ENCODE assay signal across 18 mouse cellular contexts in genomic region chr8:84653092-84653631, GRCm38 (mm10). TPM values are rescaled to one million over a fixed set of nuclear protein-coding genes. Genes with fewer than 3 reads are reported as not detected.
DNase-seq lines count a peak whose midpoint lies in the region; ATAC-seq lines count a peak whose summit lies in the region.
"Had no signal": no experiment of that assay in that cellular context is flagged by ENCODE, and none has a peak within 500 bp of the region (broad histone marks: within the 10 kb centered on the region; RNA-seq: fewer than 3 reads in every experiment).

No protein-coding gene starts in this region.

- H3K27ac ChIP-seq in heart, embryonic 10.5 days: peak overlapping the region; percentile 13; the same call in 1 of the 2 replicates
- peak overlapping the region; percentile 66; the same call in 1 of the 2 replicates for H3K27ac ChIP-seq in kidney, embryonic 15.5 days
- H3K27ac ChIP-seq: forebrain, embryonic 12.5 days; midbrain, embryonic 12.5 days had no signal

- H3K4me1 ChIP-seq in heart, embryonic 10.5 days: peaks cover 56% of the 10 kb centered on the region
- peaks cover 43% of the 10 kb centered on the region for H3K4me1 ChIP-seq in kidney, embryonic 15.5 days

- no peak for ATAC-seq in kidney, embryonic 15.5 days (replicated peaks; ENCODE audit: low FRiP score)

- no peak overlapping the region for H3K4me2 ChIP-seq in kidney, embryonic 15.5 days
- H3K4me2 ChIP-seq: forebrain, embryonic 12.5 days; hindbrain, embryonic 12.5 days; midbrain, embryonic 12.5 days had no signal

- no peaks in the 10 kb centered on the region for H3K27me3 ChIP-seq in heart, embryonic 10.5 days (ENCODE audit: insufficient read depth, poor library complexity, severe bottlenecking)
- no peaks in the 10 kb centered on the region for H3K27me3 ChIP-seq in kidney, embryonic 15.5 days
- H3K27me3 ChIP-seq: hindbrain, embryonic 12.5 days had no signal

- DNase-seq in heart, embryonic 10.5 days (ENCODE audit: low spot score): no peak
- no peak for DNase-seq in heart, adult 8-10 months (ENCODE audit: low spot score)
- DNase-seq in kidney, postnatal 25 days: no peak
- DNase-seq in testis, postnatal 10 days (ENCODE audit: low spot score): peak; percentile 35
- no peak for DNase-seq in testis, postnatal 14 days (ENCODE audit: low spot score)
- no peak for DNase-seq in left cerebral cortex, adult 11 months (ENCODE audit: low spot score)
- DNase-seq in layer of hippocampus, adult 18-20 months (ENCODE audit: low spot score in 2 of 2): no peak
- DNase-seq: adrenal gland, postnatal 25 days; cerebellum, postnatal 10 days; gastrocnemius, postnatal 10 days; kidney, adult 11 months; lung, postnatal 4 days; right cerebral cortex, postnatal 14 days; thymus, adult 2 months had no signal

- H3K9me3 ChIP-seq in heart, embryonic 10.5 days: no peaks in the 10 kb centered on the region
- H3K9me3 ChIP-seq in kidney, embryonic 15.5 days (replicated peaks): no peaks in the 10 kb centered on the region
- H3K9me3 ChIP-seq: forebrain, embryonic 12.5 days; hindbrain, embryonic 12.5 days; midbrain, embryonic 12.5 days had no signal

- no peaks in the 10 kb centered on the region for H3K36me3 ChIP-seq in heart, embryonic 10.5 days
- H3K36me3 ChIP-seq in kidney, embryonic 15.5 days: no peaks in the 10 kb centered on the region
- H3K36me3 ChIP-seq: forebrain, embryonic 12.5 days; hindbrain, embryonic 12.5 days; midbrain, embryonic 12.5 days had no signal

- 56% methylated on average over 9 of the region's 9 CpGs for WGBS in heart, embryonic 10.5 days
- WGBS in kidney, embryonic 15.5 days: 40% methylated on average over 9 of the region's 9 CpGs

- no peak overlapping the region for H3K9ac ChIP-seq in kidney, embryonic 15.5 days
- H3K9ac ChIP-seq: forebrain, embryonic 12.5 days; hindbrain, embryonic 12.5 days; midbrain, embryonic 12.5 days had no signal

- H3K4me3 ChIP-seq in heart, embryonic 10.5 days: peak overlapping the region; percentile 17; the same call in 1 of the 2 replicates
- no peak overlapping the region for H3K4me3 ChIP-seq in kidney, embryonic 15.5 days (replicated peaks)
- H3K4me3 ChIP-seq: forebrain, embryonic 12.5 days; hindbrain, embryonic 12.5 days; midbrain, embryonic 12.5 days had no signal

RNA-seq across cellular contexts. Expression of gene Ier2, which starts 9.5 kb away (rescaled TPM):
- 71.6 and 103 TPM in 2 replicates for polyA plus RNA-seq in heart, embryonic 10.5 days (2016; fragmentation: Nextera tagmentation; extraction: Ambion mirVana)
- 10 to 100 TPM; 12.8 to 26.9 (median 17.4) TPM for total RNA-seq in heart, adult 8-10 months (2022)
- 73.4 and 80.3 TPM in 2 replicates for polyA plus RNA-seq in kidney, embryonic 15.5 days (2015; fragmentation: Nextera tagmentation; extraction: Ambion mirVana)
- total RNA-seq in layer of hippocampus, adult 18-20 months (2021): 10 to 100 TPM in 1 of 2 experiments, 1 to 10 TPM in 1; 6.2 to 10.0 TPM

RNA-seq across cellular contexts. Expression of gene Trmt1, which starts 32.9 kb away (rescaled TPM):
- 59.8 and 64.6 TPM in 2 replicates for polyA plus RNA-seq in heart, embryonic 10.5 days (2016; fragmentation: Nextera tagmentation; extraction: Ambion mirVana)
- 10 to 100 TPM; 30.9 to 41.7 (median 38.5) TPM for total RNA-seq in heart, adult 8-10 months (2022)
- 68.7 and 73.8 TPM in 2 replicates for polyA plus RNA-seq in kidney, embryonic 15.5 days (2015; fragmentation: Nextera tagmentation; extraction: Ambion mirVana)
- 100 to 1,000 TPM in 1 of 2 experiments, 10 to 100 TPM in 1; 96.9 to 108 TPM for total RNA-seq in layer of hippocampus, adult 18-20 months (2021)

RNA-seq across cellular contexts. Expression of gene Nacc1, which starts 34.5 kb away (rescaled TPM):
- 22.2 and 25.0 TPM in 2 replicates for polyA plus RNA-seq in heart, embryonic 10.5 days (2016; fragmentation: Nextera tagmentation; extraction: Ambion mirVana)
- total RNA-seq in heart, adult 8-10 months (2022): 10 to 100 TPM; 26.7 to 36.0 (median 33.4) TPM
- polyA plus RNA-seq in kidney, embryonic 15.5 days (2015; fragmentation: Nextera tagmentation; extraction: Ambion mirVana): 23.9 and 25.6 TPM in 2 replicates
- 10 to 100 TPM; 94.8 to 95.5 TPM for total RNA-seq in layer of hippocampus, adult 18-20 months (2021)

RNA-seq across cellular contexts. Expression of gene Lyl1, which starts 48.1 kb away (rescaled TPM):
- polyA plus RNA-seq in heart, embryonic 10.5 days (2016; fragmentation: Nextera tagmentation; extraction: Ambion mirVana): 18.5 and 19.3 TPM in 2 replicates
- total RNA-seq in heart, adult 8-10 months (2022): 1 to 10 TPM; 3.5 to 4.8 (median 4.3) TPM
- 7.6 and 7.8 TPM in 2 replicates for polyA plus RNA-seq in kidney, embryonic 15.5 days (2015; fragmentation: Nextera tagmentation; extraction: Ambion mirVana)
- total RNA-seq in layer of hippocampus, adult 18-20 months (2021): 1 to 10 TPM; 2.0 to 2.2 TPM
